Mouse (Mus musculus): ENCODE results near the gene Ccl11. TPM values are rescaled to one million over a fixed set of nuclear protein-coding genes. Genes with fewer than 3 reads are reported as not detected.

Ccl11 gene
- polyA plus RNA-seq, 1 experiment = 7.6 TPM

DNA sequence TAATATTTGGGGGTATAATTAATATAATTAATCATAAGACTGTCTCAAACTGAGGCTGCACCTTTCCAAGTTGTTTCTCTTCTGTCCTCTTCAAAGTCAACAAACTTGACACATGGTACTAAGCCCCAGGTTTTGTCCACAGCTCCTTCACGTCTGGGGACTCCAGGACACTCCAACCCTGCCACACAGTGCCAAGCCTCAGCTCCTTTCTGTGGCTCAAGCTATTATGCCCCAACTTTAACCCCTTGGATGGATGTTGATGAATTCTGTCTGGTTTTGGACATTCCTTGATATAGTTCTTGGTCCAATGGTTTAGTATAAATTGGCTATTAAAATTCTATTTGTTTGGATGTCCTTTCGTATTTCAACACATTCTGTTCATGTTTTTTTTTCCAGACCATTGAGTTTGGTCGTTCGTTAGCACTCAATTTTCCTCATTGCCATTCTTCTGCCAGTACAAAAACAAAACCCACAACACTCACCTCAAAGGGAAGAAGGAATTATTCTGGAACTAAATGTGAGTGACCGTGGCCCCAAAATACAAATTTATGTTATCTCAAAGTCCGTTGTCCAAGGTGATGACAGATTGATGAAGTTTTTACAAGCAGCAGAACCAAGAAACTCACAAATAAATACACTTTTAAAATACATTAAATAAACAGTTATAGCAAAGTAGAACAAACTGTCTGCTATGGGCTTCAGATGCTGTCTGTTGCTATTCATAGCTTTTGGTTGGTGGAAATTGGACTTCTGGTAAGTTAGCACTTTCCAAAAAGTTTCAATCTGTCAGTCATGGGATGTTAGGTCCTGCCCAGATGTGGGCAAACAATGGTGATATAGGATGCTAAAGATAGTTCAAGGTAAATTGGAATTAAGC lies 53.0 kb downstream of the Ccl11 start:
- no peak for DNase-seq
- 38% methylated on average over 6 of the region's 6 CpGs for WGBS
- TF ChIP-seq POLR2A (IDR thresholded peaks at IDR 0.05; ENCODE audit: borderline replicate concordance, extremely low read depth, low read depth, low read length) (no peak), CTCF (IDR thresholded peaks at IDR 0.05; ENCODE audit: insufficient read depth, low read length) (no peak)
- Histone ChIP-seq H3K4me1 (ENCODE audit: control insufficient read depth, insufficient read depth, low read length) (no peaks in the 10 kb centered on the region), H3K4me3 (replicated peaks; ENCODE audit: extremely low read depth, low read depth, low read length) (no peak overlapping the region)

Other genes starting within 250 kb of the Ccl11 start
- gene 5530401A14Rik, start 197.2 kb upstream of the Ccl11 start, polyA plus RNA-seq (2012; rRNA removed) = not detected in 2 replicates
- 0.04 and 0.05 TPM in 2 replicates for gene Asic2, start 89.4 kb upstream of the Ccl11 start, polyA plus RNA-seq (2012; rRNA removed)
- gene Ccl2, start 22.3 kb upstream of the Ccl11 start, polyA plus RNA-seq (2012; rRNA removed) = 1.9 and 2.5 TPM in 2 replicates
- not detected in 2 replicates for gene Gm17268, start 19.3 kb upstream of the Ccl11 start, polyA plus RNA-seq (2012; rRNA removed)
- 0.51 and 0.58 TPM in 2 replicates for gene Ccl7, start 12.1 kb upstream of the Ccl11 start, polyA plus RNA-seq (2012; rRNA removed)
- gene Ccl12, start 44.0 kb downstream of the Ccl11 start, polyA plus RNA-seq (2012; rRNA removed) = 0.93 and 2.9 TPM in 2 replicates
- gene Ccl8, start 57.4 kb downstream of the Ccl11 start, polyA plus RNA-seq (2012; rRNA removed) = 2.1 and 2.7 TPM in 2 replicates
- gene Ccl1, start 247.9 kb downstream of the Ccl11 start, polyA plus RNA-seq (2012; rRNA removed) = not detected in 2 replicates

All from lung, adult 2 months (tissue).